Mouse (Mus musculus) testis, adult 2 months (tissue): ENCODE results near the gene Mrps26. TPM values are rescaled to one million over a fixed set of nuclear protein-coding genes. Genes with fewer than 3 reads are reported as not detected.
A peak's percentile ranks its signal among the peaks of the same experiment; 100 is the strongest.
"Not testable (repeated sequence)": the region's sequence is repeated elsewhere in the genome, so short reads cannot be mapped to it uniquely, and the experiment has no call there.

Experiments
- H3K27ac ChIP-seq: fragments of 200-500 bp; 2 replicates; pipeline ENCODE4 v1.5.1; 2012; ENCODE audit warnings: low read depth, low read length; ENCODE audit not compliant: control insufficient read depth, insufficient read depth
- H3K27me3 ChIP-seq: fragments of 200-500 bp; 2 replicates; pipeline ENCODE4 v1.6.1; 2012; ENCODE audit warnings: mild to moderate bottlenecking, low read length, moderate library complexity; ENCODE audit not compliant: control insufficient read depth, insufficient read depth
- H3K36me3 ChIP-seq: fragments of 200-500 bp; 2 replicates; pipeline ENCODE4 v1.6.1; 2012; ENCODE audit warnings: mild to moderate bottlenecking, low read length; ENCODE audit not compliant: control insufficient read depth, insufficient read depth
- H3K4me1 ChIP-seq: fragments of 200-500 bp; 2 replicates; pipeline ENCODE4 v1.6.1; 2012; ENCODE audit warnings: low read length; ENCODE audit not compliant: control insufficient read depth, insufficient read depth
- H3K4me3 ChIP-seq: fragments of 200-500 bp; 2 replicates; pipeline ENCODE4 v1.5.1; 2012; ENCODE audit warnings: low read depth, mild to moderate bottlenecking, low read length, moderate library complexity, mixed read lengths; ENCODE audit not compliant: control insufficient read depth
- CTCF ChIP-seq: fragments of 200-500 bp; IDR thresholded peaks from 2 replicates; pipeline ENCODE4 v1.5.1; 2012; ENCODE audit warnings: low read depth, mild to moderate bottlenecking, inconsistent platforms, low read length, moderate library complexity; ENCODE audit not compliant: control insufficient read depth, insufficient read depth, insufficient replicate concordance
- POLR2A ChIP-seq: fragments of 200-500 bp; IDR thresholded peaks from 2 replicates; pipeline ENCODE4 v1.6.1; 2012; ENCODE audit warnings: low read depth, mild to moderate bottlenecking, inconsistent platforms, low read length, moderate library complexity; ENCODE audit not compliant: control insufficient read depth
- polyA plus RNA-seq: library from polyadenylated mRNA; depleted of rRNA; stranded (reverse); fragments of >200 nt; gene quantifications from 2 replicates; pipeline ENCODE4 v1.2.3, GENCODE M21; 2012

The Mrps26 gene
- polyA plus RNA-seq, 1 experiment: 22.4 TPM

DNA sequence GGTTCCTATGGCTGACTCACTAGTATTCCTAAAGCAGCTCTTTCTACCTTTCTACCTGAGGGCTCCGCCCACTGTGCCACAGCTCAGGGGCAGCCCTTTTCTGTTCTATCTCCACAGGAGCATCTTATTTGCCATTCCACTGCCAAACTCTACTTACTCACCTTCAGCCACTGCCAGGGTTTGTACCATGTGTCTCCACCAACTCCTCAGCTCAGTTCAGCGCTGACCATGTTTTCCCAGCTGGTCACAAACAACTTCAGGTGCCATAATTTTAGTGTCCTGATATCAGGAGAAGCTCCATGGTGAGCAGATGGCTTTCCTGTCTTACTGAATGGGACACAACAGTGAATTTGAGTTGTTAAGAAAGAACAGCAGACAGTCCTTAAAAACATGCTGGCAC is 6.1 kb upstream of the Mrps26 start:
- Histone ChIP-seq H3K27me3 (no peaks in the 10 kb centered on the region), H3K4me1 (no peaks in the 10 kb centered on the region), H3K4me3 (no peak overlapping the region), H3K36me3 (no peaks in the 10 kb centered on the region), H3K27ac (no peak overlapping the region)
- no peak for TF ChIP-seq CTCF
- no peak for TF ChIP-seq POLR2A

DNA sequence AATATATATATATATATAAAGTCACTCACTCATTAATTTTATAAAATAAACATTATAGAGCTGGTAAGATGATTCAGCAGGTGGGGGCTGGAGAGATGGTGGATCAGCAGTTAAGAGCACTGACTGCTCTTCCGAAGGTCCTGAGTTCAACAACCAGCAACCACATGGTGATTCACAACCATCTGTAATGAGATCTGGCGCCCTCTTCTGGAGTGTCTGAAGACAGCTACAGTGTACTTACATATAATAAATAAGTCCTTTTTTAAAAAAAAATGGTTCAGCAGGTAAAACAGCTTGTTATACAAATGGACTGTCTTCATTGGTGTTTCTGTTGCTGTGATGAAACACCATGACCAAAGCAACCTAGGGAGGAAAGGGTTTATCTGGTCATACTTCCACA is 5.5 kb upstream of the Mrps26 start:
- Histone ChIP-seq H3K4me3 (no peak overlapping the region), H3K36me3 (no peaks in the 10 kb centered on the region), H3K27ac (no peak overlapping the region), H3K27me3 (no peaks in the 10 kb centered on the region), H3K4me1 (peaks cover 5% of the 10 kb centered on the region)
- TF ChIP-seq CTCF (no peak), POLR2A (no peak)

DNA sequence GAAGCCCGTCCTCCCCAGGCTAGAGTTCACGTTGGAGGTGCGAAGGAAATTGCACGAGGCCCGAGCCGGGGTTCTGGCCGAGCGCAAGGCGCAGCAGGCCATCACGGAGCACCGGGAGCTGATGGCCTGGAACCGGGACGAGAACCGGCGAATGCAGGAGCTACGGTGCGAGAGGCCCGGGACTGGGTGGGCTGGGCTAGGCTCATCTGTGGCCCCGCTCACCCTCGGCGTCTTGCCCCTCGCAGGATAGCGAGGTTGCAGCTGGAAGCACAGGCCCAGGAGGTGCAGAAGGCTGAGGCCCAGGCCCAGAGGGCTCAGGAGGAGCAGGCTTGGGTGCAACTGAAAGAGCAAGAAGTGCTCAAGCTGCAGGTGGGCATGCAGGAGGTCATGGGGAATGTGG is 521 bp downstream of the Mrps26 start:
- peaks cover 13% of the 10 kb centered on the region for H3K4me1 ChIP-seq
- H3K36me3 ChIP-seq: no peaks in the 10 kb centered on the region
- H3K4me3 ChIP-seq: peak overlapping the region; percentile 88
- no peak for TF ChIP-seq POLR2A
- no peak for TF ChIP-seq CTCF
- H3K27me3 ChIP-seq: no peaks in the 10 kb centered on the region
- no peak overlapping the region for H3K27ac ChIP-seq

- H3K4me3 ChIP-seq: no peak overlapping the region
- H3K4me1 ChIP-seq: peaks cover 13% of the 10 kb centered on the region
- TF ChIP-seq CTCF (no peak), POLR2A (no peak)
- H3K27ac ChIP-seq: no peak overlapping the region
- no peaks in the 10 kb centered on the region for H3K36me3 ChIP-seq
- no peaks in the 10 kb centered on the region for H3K27me3 ChIP-seq
These were observed 1.4 kb downstream of the Mrps26 start for GRCm38 (mm10) chr2:130564983-130565382.

- Histone ChIP-seq H3K4me3 (no peak overlapping the region), H3K27me3 (no peaks in the 10 kb centered on the region), H3K4me1 (peaks cover 5% of the 10 kb centered on the region; the same call in 1 of the 2 replicates), H3K36me3 (no peaks in the 10 kb centered on the region), H3K27ac (no peak overlapping the region)
- TF ChIP-seq CTCF (no peak), POLR2A (no peak)
These were observed 5.4 kb downstream of the Mrps26 start for GRCm38 (mm10) chr2:130568921-130569320.

- Histone ChIP-seq H3K4me3 (no peak overlapping the region), H3K27ac (no peak overlapping the region), H3K4me1 (no peaks in the 10 kb centered on the region), H3K27me3 (no peaks in the 10 kb centered on the region), H3K36me3 (no peaks in the 10 kb centered on the region)
- TF ChIP-seq CTCF (no peak), POLR2A (no peak)
These were observed 6.4 kb downstream of the Mrps26 start for GRCm38 (mm10) chr2:130569926-130570325.

- H3K4me1 ChIP-seq: peaks cover 6% of the 10 kb centered on the region; the same call in 1 of the 2 replicates
- no peak overlapping the region for H3K27ac ChIP-seq
- H3K4me3 ChIP-seq: no peak overlapping the region
- TF ChIP-seq CTCF (no peak), POLR2A (no peak)
- no peaks in the 10 kb centered on the region for H3K27me3 ChIP-seq
- H3K36me3 ChIP-seq: no peaks in the 10 kb centered on the region
These were observed 11.4 kb downstream of the Mrps26 start for GRCm38 (mm10) chr2:130574960-130575359.

DNA sequence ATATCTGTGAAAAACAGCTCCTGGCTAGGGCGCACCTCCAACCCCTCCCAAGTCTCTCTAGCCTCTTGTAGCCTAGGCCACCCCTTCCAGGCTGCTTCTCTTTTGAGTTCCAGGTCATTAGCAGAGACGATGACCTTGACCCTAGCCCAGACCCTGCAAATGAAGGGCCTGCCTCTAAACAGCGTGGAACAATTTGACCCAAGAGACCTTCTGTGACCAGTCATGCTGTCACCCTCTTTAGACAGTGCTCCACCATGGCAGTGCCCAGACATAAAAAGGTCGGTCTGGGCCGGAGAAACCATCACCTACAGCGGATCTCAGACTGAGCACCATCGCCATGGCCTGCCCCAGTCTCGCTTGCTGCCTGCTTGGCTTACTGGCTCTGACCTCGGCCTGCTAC is 12.3 kb downstream of the Mrps26 start, which contains the start of gene Oxt:
Oxt (plus strand) TSS at position 301 of the 400 bp plus-strand sequence.
- Histone ChIP-seq H3K36me3 (no peaks in the 10 kb centered on the region), H3K27ac (no peak within 1 kb of the TSS), H3K4me3 (peak within 1 kb of the TSS; percentile 26), H3K27me3 (no peaks in the 10 kb centered on the region), H3K4me1 (peaks cover 10% of the 10 kb centered on the region)
- TF ChIP-seq POLR2A: no peak
- TF ChIP-seq CTCF: no peak

GRCm38 (mm10) chr2:130576564-130576963 is 13.0 kb downstream of the Mrps26 start:
- H3K36me3 ChIP-seq, H3K27ac ChIP-seq, H3K27me3 ChIP-seq: not testable (repeated sequence)
- Histone ChIP-seq H3K4me1 (peaks cover 10% of the 10 kb centered on the region), H3K4me3 (peak overlapping the region; percentile 26)
